Mouse (Mus musculus): ENCODE results near the gene Nutm1. TPM values are rescaled to one million over a fixed set of nuclear protein-coding genes. Genes with fewer than 3 reads are reported as not detected.
A peak's percentile ranks its signal among the peaks of the same experiment; 100 is the strongest.

Gene Nutm1
- polyA plus RNA-seq, 1 experiment from 2014 or later = not detected

DNA sequence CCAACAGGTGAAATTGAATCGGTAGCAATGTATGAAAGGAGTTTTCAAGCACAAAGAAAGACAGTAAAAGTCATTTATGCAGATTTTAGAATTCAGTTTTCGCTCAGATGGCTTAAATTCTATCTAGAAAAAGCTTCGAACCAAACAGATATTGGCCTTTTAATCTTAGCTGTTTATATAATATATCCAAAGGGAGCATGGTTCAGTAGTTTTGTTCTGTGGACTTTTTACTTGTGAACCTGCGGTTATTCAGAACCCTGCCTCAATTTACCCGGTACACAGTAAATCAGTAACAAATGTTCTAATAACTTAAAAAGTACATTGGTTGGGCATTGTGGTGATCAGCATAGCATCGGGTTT lies 25.9 kb upstream of the Nutm1 start:
- Histone ChIP-seq H3K4me3 (ENCODE audit: low read depth, low read length) (peak overlapping the region; percentile 35), H3K27ac (replicated peaks; ENCODE audit: low read depth, low read length) (no peak overlapping the region), H3K9ac (replicated peaks; ENCODE audit: low read length) (no peak overlapping the region), H3K9me3 (replicated peaks; ENCODE audit: control insufficient read depth, low read length) (no peaks in the 10 kb centered on the region), H3K27me3 (ENCODE audit: control insufficient read depth, insufficient read depth, low read length) (no peaks in the 10 kb centered on the region), H3K4me2 (ENCODE audit: low read depth, low read length) (peak overlapping the region; percentile 65), H3K4me1 (ENCODE audit: control insufficient read depth, insufficient read depth, low read length) (no peaks in the 10 kb centered on the region), H3K36me3 (replicated peaks; ENCODE audit: control insufficient read depth, insufficient read depth, low read depth, low read length) (no peaks in the 10 kb centered on the region)
- ATAC-seq (replicated peaks; ENCODE audit: insufficient number of reproducible peaks, low FRiP score, low TSS enrichment, low read depth) (no peak), DNase-seq (ENCODE audit: low spot score) (no peak)
- WGBS = 58% methylated on average over 6 of the region's 6 CpGs

- H3K4me3 ChIP-seq (ENCODE audit: low read depth, low read length) = peak overlapping the region; percentile 35
- peak overlapping the region; percentile 65 for H3K4me2 ChIP-seq (ENCODE audit: low read depth, low read length)
- no peaks in the 10 kb centered on the region for H3K36me3 ChIP-seq (replicated peaks; ENCODE audit: control insufficient read depth, insufficient read depth, low read depth, low read length)
- H3K27ac ChIP-seq (replicated peaks; ENCODE audit: low read depth, low read length) = no peak overlapping the region
- DNase-seq (ENCODE audit: low spot score) (peak; percentile 74), ATAC-seq (replicated peaks; ENCODE audit: insufficient number of reproducible peaks, low FRiP score, low TSS enrichment, low read depth) (peak; percentile 97)
- H3K9me3 ChIP-seq (replicated peaks; ENCODE audit: control insufficient read depth, low read length) = no peaks in the 10 kb centered on the region
- no peaks in the 10 kb centered on the region for H3K27me3 ChIP-seq (ENCODE audit: control insufficient read depth, insufficient read depth, low read length)
- no peaks in the 10 kb centered on the region for H3K4me1 ChIP-seq (ENCODE audit: control insufficient read depth, insufficient read depth, low read length)
- peak overlapping the region; percentile 64 for H3K9ac ChIP-seq (replicated peaks; ENCODE audit: low read length)
- 2% methylated on average over 21 of the region's 21 CpGs for WGBS
Measured at GRCm38 (mm10) chr2:112284363-112285030, 25.4 kb upstream of the Nutm1 start.

DNA sequence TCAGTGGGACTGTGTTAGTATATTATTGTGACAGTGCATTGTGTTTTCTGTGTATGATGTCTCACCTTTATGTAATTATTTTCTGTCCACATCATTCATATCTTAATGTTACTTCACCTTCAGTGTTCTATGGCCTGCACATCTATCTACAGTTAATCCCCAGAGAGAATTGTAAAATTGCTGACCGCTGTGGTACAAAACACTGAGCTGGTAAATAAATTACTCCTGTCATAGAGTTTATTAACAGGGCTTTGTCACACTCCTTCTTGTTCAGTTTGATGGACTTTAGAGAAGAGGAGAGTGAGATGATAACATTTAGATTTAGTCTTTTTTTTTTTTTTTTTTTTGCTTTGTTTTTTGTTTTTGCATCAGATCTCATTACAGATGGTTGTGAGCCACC lies 23.8 kb upstream of the Nutm1 start:
- Histone ChIP-seq H3K4me1 (ENCODE audit: control insufficient read depth, insufficient read depth, low read length) (no peaks in the 10 kb centered on the region), H3K4me3 (ENCODE audit: low read depth, low read length) (no peak overlapping the region), H3K27ac (replicated peaks; ENCODE audit: low read depth, low read length) (no peak overlapping the region), H3K9ac (replicated peaks; ENCODE audit: low read length) (no peak overlapping the region), H3K27me3 (ENCODE audit: control insufficient read depth, insufficient read depth, low read length) (no peaks in the 10 kb centered on the region), H3K36me3 (replicated peaks; ENCODE audit: control insufficient read depth, insufficient read depth, low read depth, low read length) (no peaks in the 10 kb centered on the region), H3K4me2 (ENCODE audit: low read depth, low read length) (no peak overlapping the region), H3K9me3 (replicated peaks; ENCODE audit: control insufficient read depth, low read length) (no peaks in the 10 kb centered on the region)
- no peak for DNase-seq (ENCODE audit: low spot score)
- ATAC-seq (replicated peaks; ENCODE audit: insufficient number of reproducible peaks, low FRiP score, low TSS enrichment, low read depth) = no peak
- WGBS = 90% methylated on average over 1 of the region's 1 CpGs

GRCm38 (mm10) chr2:112276870-112277269 lies 17.8 kb upstream of the Nutm1 start:
- Histone ChIP-seq H3K27me3 (ENCODE audit: control insufficient read depth, insufficient read depth, low read length) (no peaks in the 10 kb centered on the region), H3K4me2 (ENCODE audit: low read depth, low read length) (no peak overlapping the region), H3K36me3 (replicated peaks; ENCODE audit: control insufficient read depth, insufficient read depth, low read depth, low read length) (no peaks in the 10 kb centered on the region), H3K9me3 (replicated peaks; ENCODE audit: control insufficient read depth, low read length) (no peaks in the 10 kb centered on the region), H3K9ac (replicated peaks; ENCODE audit: low read length) (no peak overlapping the region), H3K4me3 (ENCODE audit: low read depth, low read length) (no peak overlapping the region), H3K27ac (replicated peaks; ENCODE audit: low read depth, low read length) (no peak overlapping the region), H3K4me1 (ENCODE audit: control insufficient read depth, insufficient read depth, low read length) (no peaks in the 10 kb centered on the region)
- no peak for DNase-seq (ENCODE audit: low spot score)
- ATAC-seq (replicated peaks; ENCODE audit: insufficient number of reproducible peaks, low FRiP score, low TSS enrichment, low read depth) = no peak
- WGBS = 94% methylated on average over 3 of the region's 3 CpGs

DNA sequence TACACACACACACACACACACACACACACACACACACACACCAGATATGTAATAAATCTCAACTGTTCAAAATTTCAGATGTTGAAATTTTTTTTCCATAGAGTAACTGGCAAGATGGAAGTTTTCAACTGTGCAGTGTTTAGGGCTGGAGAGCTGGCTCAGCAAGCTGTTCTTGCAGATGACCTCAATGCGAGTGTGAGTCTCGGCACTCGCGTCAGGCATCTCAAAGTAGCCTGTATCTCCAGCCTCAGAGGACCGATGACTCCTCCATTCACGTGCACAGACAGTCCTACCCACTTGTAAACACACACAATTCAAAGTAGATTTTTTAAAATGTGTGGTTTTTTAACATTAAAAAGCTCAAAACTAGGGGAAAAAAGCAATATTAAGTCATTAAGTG lies 14.4 kb upstream of the Nutm1 start:
- Histone ChIP-seq H3K4me3 (ENCODE audit: low read depth, low read length) (no peak overlapping the region), H3K36me3 (replicated peaks; ENCODE audit: control insufficient read depth, insufficient read depth, low read depth, low read length) (no peaks in the 10 kb centered on the region), H3K4me1 (ENCODE audit: control insufficient read depth, insufficient read depth, low read length) (no peaks in the 10 kb centered on the region), H3K27ac (replicated peaks; ENCODE audit: low read depth, low read length) (no peak overlapping the region), H3K9me3 (replicated peaks; ENCODE audit: control insufficient read depth, low read length) (no peaks in the 10 kb centered on the region), H3K4me2 (ENCODE audit: low read depth, low read length) (no peak overlapping the region), H3K9ac (replicated peaks; ENCODE audit: low read length) (no peak overlapping the region), H3K27me3 (ENCODE audit: control insufficient read depth, insufficient read depth, low read length) (no peaks in the 10 kb centered on the region)
- DNase-seq (ENCODE audit: low spot score) (no peak), ATAC-seq (replicated peaks; ENCODE audit: insufficient number of reproducible peaks, low FRiP score, low TSS enrichment, low read depth) (no peak)
- WGBS = 92% methylated on average over 6 of the region's 6 CpGs

DNA sequence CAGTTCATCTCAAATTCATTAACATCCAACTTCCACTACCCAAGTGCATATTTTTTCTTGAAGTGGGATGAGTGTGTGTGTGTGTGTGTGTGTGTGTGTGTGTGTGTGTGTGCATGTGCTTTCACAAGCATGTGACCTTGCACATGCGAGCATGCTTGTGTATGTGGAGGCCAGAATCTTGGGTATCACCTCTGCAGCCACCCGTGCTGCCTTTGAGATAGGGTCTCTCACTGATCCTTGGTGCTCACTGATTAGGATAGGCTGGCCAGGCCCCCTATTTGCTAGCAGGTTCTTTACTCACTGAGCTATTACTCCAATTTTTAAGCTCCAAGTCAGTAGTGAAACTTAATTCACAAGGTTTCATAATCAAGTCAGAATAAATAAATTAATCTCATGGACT lies 13.8 kb upstream of the Nutm1 start:
- no peaks in the 10 kb centered on the region for H3K9me3 ChIP-seq (replicated peaks; ENCODE audit: control insufficient read depth, low read length)
- no peaks in the 10 kb centered on the region for H3K27me3 ChIP-seq (ENCODE audit: control insufficient read depth, insufficient read depth, low read length)
- no peak overlapping the region for H3K27ac ChIP-seq (replicated peaks; ENCODE audit: low read depth, low read length)
- ATAC-seq (replicated peaks; ENCODE audit: insufficient number of reproducible peaks, low FRiP score, low TSS enrichment, low read depth) (no peak), DNase-seq (ENCODE audit: low spot score) (no peak)
- no peak overlapping the region for H3K4me2 ChIP-seq (ENCODE audit: low read depth, low read length)
- H3K4me1 ChIP-seq (ENCODE audit: control insufficient read depth, insufficient read depth, low read length) = no peaks in the 10 kb centered on the region
- no peak overlapping the region for H3K4me3 ChIP-seq (ENCODE audit: low read depth, low read length)
- H3K9ac ChIP-seq (replicated peaks; ENCODE audit: low read length) = no peak overlapping the region
- WGBS = 79% methylated on average over 2 of the region's 2 CpGs
- no peaks in the 10 kb centered on the region for H3K36me3 ChIP-seq (replicated peaks; ENCODE audit: control insufficient read depth, insufficient read depth, low read depth, low read length)

- ATAC-seq (replicated peaks; ENCODE audit: insufficient number of reproducible peaks, low FRiP score, low TSS enrichment, low read depth) = no peak
- DNase-seq (ENCODE audit: low spot score) = no peak
Measured at GRCm38 (mm10) chr2:112270011-112270410, 10.9 kb upstream of the Nutm1 start.

GRCm38 (mm10) chr2:112267547-112268269 lies 8.6 kb upstream of the Nutm1 start:
- H3K4me2 ChIP-seq (ENCODE audit: low read depth, low read length) = no peak overlapping the region
- H3K4me1 ChIP-seq (ENCODE audit: control insufficient read depth, insufficient read depth, low read length) = no peaks in the 10 kb centered on the region
- H3K36me3 ChIP-seq (replicated peaks; ENCODE audit: control insufficient read depth, insufficient read depth, low read depth, low read length) = no peaks in the 10 kb centered on the region
- WGBS = 83% methylated on average over 8 of the region's 8 CpGs
- DNase-seq (ENCODE audit: low spot score) = no peak
- H3K4me3 ChIP-seq (ENCODE audit: low read depth, low read length) = no peak overlapping the region
- ATAC-seq (replicated peaks; ENCODE audit: insufficient number of reproducible peaks, low FRiP score, low TSS enrichment, low read depth) = no peak
- no peak overlapping the region for H3K9ac ChIP-seq (replicated peaks; ENCODE audit: low read length)
- no peaks in the 10 kb centered on the region for H3K9me3 ChIP-seq (replicated peaks; ENCODE audit: control insufficient read depth, low read length)
- H3K27me3 ChIP-seq (ENCODE audit: control insufficient read depth, insufficient read depth, low read length) = no peaks in the 10 kb centered on the region
- H3K27ac ChIP-seq (replicated peaks; ENCODE audit: low read depth, low read length) = no peak overlapping the region

More at GRCm38 (mm10) chr2:112270011-112270410, 10.9 kb upstream of the Nutm1 start:
- Histone ChIP-seq H3K4me1 (ENCODE audit: control insufficient read depth, insufficient read depth, low read length) (no peaks in the 10 kb centered on the region), H3K36me3 (replicated peaks; ENCODE audit: control insufficient read depth, insufficient read depth, low read depth, low read length) (no peaks in the 10 kb centered on the region), H3K4me3 (ENCODE audit: low read depth, low read length) (no peak overlapping the region), H3K4me2 (ENCODE audit: low read depth, low read length) (no peak overlapping the region), H3K9ac (replicated peaks; ENCODE audit: low read length) (no peak overlapping the region), H3K9me3 (replicated peaks; ENCODE audit: control insufficient read depth, low read length) (no peaks in the 10 kb centered on the region), H3K27me3 (ENCODE audit: control insufficient read depth, insufficient read depth, low read length) (no peaks in the 10 kb centered on the region), H3K27ac (replicated peaks; ENCODE audit: low read depth, low read length) (no peak overlapping the region)
- WGBS = 91% methylated on average over 2 of the region's 2 CpGs

Data from embryonic facial prominence, embryonic 11.5 days (tissue).